Mouse (Mus musculus): ENCODE measurements around the gene Prkcg.
"Not testable (repeated sequence)": the region's sequence is repeated elsewhere in the genome, so short reads cannot be mapped to it uniquely, and the experiment has no call there.

The Prkcg gene

GRCm38 (mm10) chr7:3288976-3289970 is at the start of gene Prkcg, which contains the start of gene Myadm:
Gene Prkcg, plus strand, starts transcription at chr7:3289179.
Gene Myadm, plus strand, starts transcription at chr7:3289080.
- in situ Hi-C loops (cut with MboI) = no loop called here

GRCm38 (mm10) chr7:3239193-3239592 is 49.8 kb upstream of the Prkcg start:
- in situ Hi-C loops (cut with MboI) = no loop called here

GRCm38 (mm10) chr7:3260701-3261100 is 28.3 kb upstream of the Prkcg start:
- in situ Hi-C loops (cut with MboI) = no loop called here

GRCm38 (mm10) chr7:3261446-3261845 is 27.5 kb upstream of the Prkcg start:
- in situ Hi-C loops (cut with MboI) = no loop called here

GRCm38 (mm10) chr7:3262789-3263188 is 26.2 kb upstream of the Prkcg start:
- in situ Hi-C loops (cut with MboI) = no loop called here

GRCm38 (mm10) chr7:3264390-3265022 is 24.5 kb upstream of the Prkcg start:
- in situ Hi-C loops (cut with MboI) = no loop called here

GRCm38 (mm10) chr7:3265311-3265710 is 23.7 kb upstream of the Prkcg start:
- in situ Hi-C loops (cut with MboI) = no loop called here

- in situ Hi-C loops (cut with MboI) = no loop called here
Measured at GRCm38 (mm10) chr7:3267261-3267660, 21.7 kb upstream of the Prkcg start.

GRCm38 (mm10) chr7:3267888-3268287 is 21.1 kb upstream of the Prkcg start:
- in situ Hi-C loops (cut with MboI) = no loop called here

GRCm38 (mm10) chr7:3268291-3268690 is 20.7 kb upstream of the Prkcg start:
- in situ Hi-C loops (cut with MboI) = no loop called here

GRCm38 (mm10) chr7:3272206-3272605 is 16.8 kb upstream of the Prkcg start:
- in situ Hi-C loops (cut with MboI) = no loop called here

GRCm38 (mm10) chr7:3275455-3276170 is 13.4 kb upstream of the Prkcg start:
- in situ Hi-C loops (cut with MboI) = no loop called here

- in situ Hi-C loops (cut with MboI) = not testable (repeated sequence)
Measured at GRCm38 (mm10) chr7:3276781-3277180, 12.2 kb upstream of the Prkcg start.

GRCm38 (mm10) chr7:3280080-3280653 is 8.8 kb upstream of the Prkcg start:
- in situ Hi-C loops (cut with MboI) = no loop called here

GRCm38 (mm10) chr7:3280654-3281153 is 8.3 kb upstream of the Prkcg start:
- in situ Hi-C loops (cut with MboI) = no loop called here

- in situ Hi-C loops (cut with MboI) = no loop called here
Measured at GRCm38 (mm10) chr7:3281741-3282140, 7.2 kb upstream of the Prkcg start.

- in situ Hi-C loops (cut with MboI) = no loop called here
Measured at GRCm38 (mm10) chr7:3283081-3283875, 5.7 kb upstream of the Prkcg start.

GRCm38 (mm10) chr7:3284604-3285003 is 4.4 kb upstream of the Prkcg start:
- in situ Hi-C loops (cut with MboI) = no loop called here

GRCm38 (mm10) chr7:3286036-3286435 is 2.9 kb upstream of the Prkcg start:
- in situ Hi-C loops (cut with MboI) = no loop called here

- in situ Hi-C loops (cut with MboI) = no loop called here
Measured at GRCm38 (mm10) chr7:3287186-3287585, 1.8 kb upstream of the Prkcg start.

All from mature B cell (primary cell).